Mouse (Mus musculus) retina, adult 2 months (tissue): ENCODE measurements around the gene Olfr250.
"Not testable (repeated sequence)": the region's sequence is repeated elsewhere in the genome, so short reads cannot be mapped to it uniquely, and the experiment has no call there.

Experiments used
- DNase-seq: peaks from one replicate; pipeline ENCODE4 v3.0.0-alpha.2; 2012; ENCODE audit warnings: low read depth, low spot score

The Olfr250 gene

GRCm38 (mm10) chr9:38366596-38366995 is at the start of gene Olfr250:
Gene Olfr250, plus strand, starts transcription at chr9:38366896.
- no peak for DNase-seq

DNA sequence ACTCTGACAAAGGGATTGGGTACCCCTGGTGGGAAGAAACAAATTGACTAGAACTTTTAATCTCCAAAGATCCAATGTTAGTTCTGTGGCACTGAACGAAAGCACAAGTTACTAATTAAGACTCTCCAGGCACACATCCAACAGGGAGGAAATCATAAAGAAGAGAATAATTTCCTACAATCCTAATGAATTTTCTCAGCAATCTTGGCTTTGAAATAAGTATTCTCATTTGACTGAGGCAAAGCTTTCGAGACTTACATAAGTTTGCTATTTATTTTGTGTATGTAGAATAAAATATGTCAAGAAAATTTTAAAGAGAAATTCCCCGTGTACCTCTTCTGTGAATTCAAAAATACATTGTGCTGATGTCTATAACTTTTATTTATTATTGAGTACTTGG is 37.9 kb upstream of the Olfr250 start, which contains the start of gene Olfr25:
Gene Olfr25, plus strand, starts transcription at position 301 of the 400 bp plus-strand sequence.
- DNase-seq = no peak

DNA sequence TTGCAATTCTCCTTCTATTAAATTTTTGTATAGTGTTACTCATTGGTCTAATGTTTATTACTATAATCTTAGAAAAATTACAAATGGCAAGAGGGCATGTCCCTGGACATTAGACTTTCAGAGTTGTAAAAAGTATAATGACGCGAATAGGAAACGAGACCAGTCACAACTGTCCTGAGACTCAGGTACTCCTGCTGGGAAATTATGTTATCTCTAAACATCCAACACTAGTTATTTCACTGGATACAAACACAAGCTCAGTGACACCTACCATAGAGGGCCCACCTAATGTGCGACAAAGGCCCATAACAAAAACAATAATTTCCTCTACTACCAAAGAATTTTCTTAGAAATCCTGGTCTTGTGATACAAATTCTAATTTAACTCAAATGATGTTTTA is 18.6 kb upstream of the Olfr250 start, which contains the start of gene Olfr898:
Gene Olfr898, plus strand, starts transcription at position 301 of the 400 bp plus-strand sequence.
- DNase-seq = no peak

GRCm38 (mm10) chr9:38376786-38377185 is 10.1 kb downstream of the Olfr250 start, which contains the start of gene Olfr251:
Gene Olfr251, plus strand, starts transcription at chr9:38377086.
- DNase-seq = no peak

GRCm38 (mm10) chr9:38401398-38401797 is 34.7 kb downstream of the Olfr250 start, which contains the start of gene Olfr147:
Gene Olfr147, plus strand, starts transcription at chr9:38401698.
- no peak for DNase-seq

GRCm38 (mm10) chr9:38407502-38407901 is 40.8 kb downstream of the Olfr250 start:
- not testable (repeated sequence) for DNase-seq

- not testable (repeated sequence) for DNase-seq
These were observed 46.8 kb downstream of the Olfr250 start for GRCm38 (mm10) chr9:38413502-38413901.
